Mouse (Mus musculus) kidney, embryonic 14.5 days (tissue): ENCODE results near the gene Mlxipl. TPM values are rescaled to one million over a fixed set of nuclear protein-coding genes. Genes with fewer than 3 reads are reported as not detected.

Experiments
- ATAC-seq: fragments of 200-750 bp; cut with Nextera tagmentation; 2 replicates; pipeline ENCODE4 v1.8.0; 2017; ENCODE audit warnings: moderate number of reproducible peaks, mild to moderate bottlenecking, moderate TSS enrichment, moderate library complexity; ENCODE audit not compliant: low FRiP score, low TSS enrichment
- H3K27ac ChIP-seq: fragments of 300-500 bp; sonication (generic); 2 replicates; pipeline ENCODE4 v1.5.1; 2014; ENCODE audit warnings: low read depth, mild to moderate bottlenecking, low read length, moderate library complexity, mixed read lengths
- H3K27me3 ChIP-seq: fragments of 300-500 bp; sonication (generic); 2 replicates; pipeline ENCODE4 v1.6.1; 2014; ENCODE audit warnings: mild to moderate bottlenecking, low read length; ENCODE audit not compliant: control insufficient read depth, insufficient read depth
- H3K36me3 ChIP-seq: fragments of 300-500 bp; sonication (generic); 2 replicates; pipeline ENCODE4 v1.6.1; 2014; ENCODE audit warnings: low read length, mixed read lengths; ENCODE audit not compliant: control insufficient read depth, insufficient read depth
- H3K4me1 ChIP-seq: fragments of 300-500 bp; sonication (generic); 2 replicates; pipeline ENCODE4 v1.6.1; 2014; ENCODE audit warnings: low read length, mixed read lengths; ENCODE audit not compliant: control insufficient read depth, insufficient read depth
- H3K4me2 ChIP-seq: fragments of 300-500 bp; sonication (generic); replicated peaks from 2 replicates; pipeline ENCODE4 v1.6.1; 2014; ENCODE audit warnings: low read depth, mild to moderate bottlenecking, low read length
- H3K4me3 ChIP-seq: fragments of 300-500 bp; sonication (generic); 2 replicates; pipeline ENCODE4 v1.5.1; 2014; ENCODE audit warnings: mild to moderate bottlenecking, low read length
- H3K9ac ChIP-seq: fragments of 300-500 bp; sonication (generic); 2 replicates; pipeline ENCODE4 v1.6.1; 2014; ENCODE audit warnings: low read depth, mild to moderate bottlenecking, low read length, moderate library complexity
- H3K9me3 ChIP-seq: fragments of 300-500 bp; sonication (generic); 2 replicates; pipeline ENCODE4 v1.6.1; 2016; ENCODE audit warnings: low read length; ENCODE audit not compliant: control insufficient read depth
- WGBS: fragments of 180-500 bp; shearing (Covaris S2); extraction: QIAGEN DNeasy Blood & Tissue Kit; methylation state at CpG from one replicate; pipeline ENCODE4 v1.1.7; 2014; 5-methylcytosine and 5-hydroxymethylcytosine counted together
- polyA plus RNA-seq: library from polyadenylated mRNA; unstranded; fragments of >200 nt; fragmentation: Nextera tagmentation; extraction: Ambion mirVana; gene quantifications from 2 replicates; pipeline ENCODE4 v1.2.1, GENCODE M21; 2014

Gene Mlxipl
- polyA plus RNA-seq, 1 experiment from 2014 or later, result 6.4 TPM

DNA sequence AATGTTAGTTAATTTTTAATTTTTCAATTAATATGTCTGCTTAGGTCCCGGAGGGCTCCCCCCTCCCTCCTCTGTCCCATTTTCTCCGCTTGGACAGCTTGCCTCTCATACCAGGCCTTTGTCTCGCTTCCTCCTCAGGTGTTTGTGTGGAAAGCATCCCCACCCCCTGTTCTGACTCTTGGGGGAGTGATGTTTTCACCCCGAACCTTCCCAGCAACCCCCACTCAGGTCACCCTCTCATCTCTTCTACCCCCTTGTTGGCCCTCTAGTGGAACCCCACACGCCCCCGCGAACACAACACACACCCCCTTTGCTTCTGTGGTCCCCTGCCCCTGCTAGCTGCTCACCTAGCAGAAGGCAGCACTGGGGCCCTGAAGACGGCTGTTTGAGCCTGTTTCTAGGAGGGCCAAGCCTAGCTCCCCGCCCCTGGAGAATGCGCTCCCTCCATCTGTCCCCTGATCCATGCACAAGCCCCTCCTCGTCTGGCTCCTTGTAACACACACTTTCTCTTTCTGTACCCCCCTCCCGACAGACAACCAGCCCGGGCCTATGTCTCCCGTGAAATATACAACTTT is 12.7 kb upstream of the Mlxipl start:
- H3K4me3 ChIP-seq, result peak overlapping the region; percentile 95
- ATAC-seq, result peak; percentile 24
- H3K36me3 ChIP-seq, result peaks cover 5% of the 10 kb centered on the region; the same call in 1 of the 2 replicates
- peak overlapping the region; percentile 81 for H3K4me2 ChIP-seq
- no peaks in the 10 kb centered on the region for H3K9me3 ChIP-seq
- WGBS, result 17% methylated on average over 14 of the region's 14 CpGs
- peak overlapping the region; percentile 98 for H3K9ac ChIP-seq
- H3K27me3 ChIP-seq, result no peaks in the 10 kb centered on the region
- H3K27ac ChIP-seq, result peak overlapping the region; percentile 86
- peaks cover 12% of the 10 kb centered on the region for H3K4me1 ChIP-seq

DNA sequence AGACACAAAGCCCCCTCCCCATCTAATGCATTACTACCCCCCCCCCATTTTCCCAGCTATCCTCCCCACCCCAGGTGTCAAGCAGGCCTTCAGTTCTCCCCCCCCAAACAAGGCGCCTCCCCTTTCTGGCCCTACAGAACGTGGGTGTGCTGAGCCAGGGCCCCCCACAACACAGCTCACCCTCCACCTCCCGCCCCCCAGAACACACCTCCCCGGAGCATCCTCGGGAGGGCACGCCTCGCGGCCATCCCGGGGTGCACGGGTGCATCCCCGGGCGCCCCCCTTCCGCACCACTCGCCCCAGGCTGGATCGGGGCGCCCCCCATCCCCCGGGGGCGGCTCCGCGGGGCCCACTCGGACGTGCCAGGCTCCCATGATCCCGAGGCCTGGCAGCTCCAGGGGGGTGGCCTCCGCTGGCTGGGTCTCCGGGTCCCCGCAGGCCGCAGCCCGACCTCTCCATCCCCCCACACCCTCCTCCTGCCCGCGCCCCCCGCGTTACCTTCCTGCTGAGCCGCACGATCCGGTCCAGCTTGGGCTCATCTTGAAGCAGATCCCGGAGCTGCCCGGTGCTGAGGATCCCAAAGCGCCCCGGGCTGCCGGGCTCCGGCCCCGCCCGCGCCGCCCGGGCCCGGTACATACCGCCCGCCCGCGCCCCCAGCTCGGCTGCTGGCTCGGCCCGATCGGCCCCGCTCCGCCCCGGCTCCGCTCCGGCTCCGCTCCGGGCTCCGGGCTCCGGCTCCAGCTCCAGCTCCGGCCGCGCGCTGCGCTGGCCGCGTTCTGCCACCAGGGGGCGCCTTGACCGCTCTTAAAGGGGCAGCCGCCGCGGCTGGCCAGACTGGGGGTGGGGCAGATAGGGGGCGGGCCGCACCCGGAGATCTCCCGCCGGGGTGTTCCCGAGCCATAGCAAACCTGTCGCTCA is 11.9 kb upstream of the Mlxipl start, which contains the start of gene Vps37d:
Gene Vps37d, minus strand, starts transcription at position 703 of the 918 bp plus-strand sequence.
- ATAC-seq, result peak; percentile 87
- peak within 1 kb of the TSS; percentile 86 for H3K27ac ChIP-seq

DNA sequence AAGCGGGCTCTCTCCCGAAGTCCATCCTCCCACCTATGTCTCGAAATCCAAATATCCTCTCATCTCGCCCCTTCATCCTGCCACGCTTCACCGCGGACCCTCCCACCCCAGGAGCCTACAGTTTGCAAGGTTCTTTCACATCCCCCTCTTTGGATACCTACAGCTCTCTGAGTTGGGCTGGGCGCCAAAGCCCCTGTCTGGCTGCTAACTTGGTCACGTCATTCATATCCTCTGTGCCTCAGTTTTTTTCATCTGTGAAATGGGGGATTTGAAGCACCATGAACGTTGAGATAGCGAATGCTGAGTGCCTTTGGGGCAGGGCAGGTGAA is 11.2 kb upstream of the Mlxipl start:
- H3K9me3 ChIP-seq, result no peaks in the 10 kb centered on the region
- H3K27ac ChIP-seq, result no peak overlapping the region
- H3K4me1 ChIP-seq, result peaks cover 9% of the 10 kb centered on the region
- no peak for ATAC-seq
- H3K4me3 ChIP-seq, result peak overlapping the region; percentile 95
- H3K9ac ChIP-seq, result peak overlapping the region; percentile 98
- no peaks in the 10 kb centered on the region for H3K27me3 ChIP-seq
- H3K4me2 ChIP-seq, result peak overlapping the region; percentile 81
- peaks cover 2% of the 10 kb centered on the region; the same call in 1 of the 2 replicates for H3K36me3 ChIP-seq
- 1% methylated on average over 11 of the region's 11 CpGs for WGBS

More for the DNA sequence above, 11.9 kb upstream of the Mlxipl start, which contains the start of gene Vps37d:
- Histone ChIP-seq H3K4me2 (peak within 1 kb of the TSS; percentile 81), H3K36me3 (peaks cover 2% of the 10 kb centered on the region; the same call in 1 of the 2 replicates), H3K4me3 (peak within 1 kb of the TSS; percentile 95), H3K9ac (peak within 1 kb of the TSS; percentile 98), H3K27me3 (no peaks in the 10 kb centered on the region), H3K9me3 (no peaks in the 10 kb centered on the region), H3K4me1 (peaks cover 12% of the 10 kb centered on the region)
- under 1% methylated on average over 63 of the region's 83 CpGs for WGBS

DNA sequence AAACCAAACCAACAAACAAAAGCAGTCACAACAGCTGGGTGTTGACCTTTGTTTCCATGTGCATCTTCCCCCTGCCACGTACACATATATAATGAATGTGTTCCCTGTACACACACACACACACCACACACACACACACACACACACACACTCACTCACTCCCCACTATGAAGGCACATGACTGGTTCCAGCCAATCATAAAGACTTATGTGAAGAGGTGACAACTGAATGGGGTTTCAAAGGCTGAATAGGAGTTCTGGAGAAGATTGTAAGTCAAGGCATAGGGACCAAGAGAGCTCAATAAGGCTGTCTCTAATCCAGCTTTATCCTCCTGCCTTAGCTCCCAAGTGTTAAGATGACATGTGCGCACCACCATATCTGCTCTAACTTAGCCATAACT is 10.1 kb upstream of the Mlxipl start:
- no peaks in the 10 kb centered on the region for H3K27me3 ChIP-seq
- 98% methylated on average over 2 of the region's 2 CpGs for WGBS
- no peak overlapping the region for H3K4me2 ChIP-seq
- no peak overlapping the region for H3K9ac ChIP-seq
- peaks cover 2% of the 10 kb centered on the region; the same call in 1 of the 2 replicates for H3K36me3 ChIP-seq
- no peak overlapping the region for H3K4me3 ChIP-seq
- H3K27ac ChIP-seq, result no peak overlapping the region
- ATAC-seq, result no peak
- no peaks in the 10 kb centered on the region for H3K9me3 ChIP-seq
- H3K4me1 ChIP-seq, result 0 out of 2 replicates have a peak, but pooled peaks cover 4% of the 10 kb centered on the region

GRCm38 (mm10) chr5:135080539-135080938 is 9.2 kb upstream of the Mlxipl start:
- no peaks in the 10 kb centered on the region for H3K27me3 ChIP-seq
- H3K36me3 ChIP-seq, result no peaks in the 10 kb centered on the region
- no peak overlapping the region for H3K9ac ChIP-seq
- H3K4me3 ChIP-seq, result no peak overlapping the region
- ATAC-seq, result no peak
- no peak overlapping the region for H3K4me2 ChIP-seq
- 0 out of 2 replicates have a peak, but pooled peaks cover 4% of the 10 kb centered on the region for H3K4me1 ChIP-seq
- H3K27ac ChIP-seq, result no peak overlapping the region
- 86% methylated on average over 5 of the region's 5 CpGs for WGBS
- no peaks in the 10 kb centered on the region for H3K9me3 ChIP-seq

DNA sequence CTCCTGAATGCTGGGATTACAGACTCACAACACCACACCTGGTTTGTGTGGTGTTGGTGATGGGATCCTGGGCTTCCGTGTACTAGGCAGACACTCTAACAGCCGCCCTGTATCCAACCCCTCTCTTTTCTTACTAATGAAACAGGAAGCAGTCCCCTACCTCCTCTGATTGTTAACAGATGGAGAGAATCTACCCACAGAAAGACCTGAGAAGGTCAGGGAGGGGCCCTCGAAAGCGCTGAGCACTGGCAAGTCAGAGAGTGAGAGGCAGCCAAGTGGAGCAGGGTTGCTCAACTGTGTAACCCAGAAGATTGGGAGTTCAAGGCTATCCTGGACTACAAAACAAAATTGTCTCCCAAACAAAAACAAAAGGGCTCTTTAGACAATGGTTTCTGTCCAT is 2.8 kb upstream of the Mlxipl start:
- Histone ChIP-seq H3K27me3 (peaks cover 30% of the 10 kb centered on the region), H3K4me3 (no peak overlapping the region), H3K4me1 (peaks cover 4% of the 10 kb centered on the region; the same call in 1 of the 2 replicates), H3K27ac (no peak overlapping the region), H3K9ac (no peak overlapping the region), H3K9me3 (no peaks in the 10 kb centered on the region), H3K36me3 (no peaks in the 10 kb centered on the region), H3K4me2 (no peak overlapping the region)
- 29% methylated on average over 4 of the region's 4 CpGs for whole genome bisulfite sequencing
- no peak for ATAC-seq

- no peak for ATAC-seq
- H3K4me3 ChIP-seq, result no peak overlapping the region
- H3K4me1 ChIP-seq, result no peaks in the 10 kb centered on the region
- no peak overlapping the region for H3K27ac ChIP-seq
- peaks cover 5% of the 10 kb centered on the region; the same call in 1 of the 2 replicates for H3K27me3 ChIP-seq
- WGBS, result 62% methylated on average over 1 of the region's 1 CpGs
- no peaks in the 10 kb centered on the region for H3K36me3 ChIP-seq
- no peak overlapping the region for H3K9ac ChIP-seq
- H3K9me3 ChIP-seq, result no peaks in the 10 kb centered on the region
- H3K4me2 ChIP-seq, result no peak overlapping the region
Observed at GRCm38 (mm10) chr5:135100981-135101380, 11.3 kb downstream of the Mlxipl start.

DNA sequence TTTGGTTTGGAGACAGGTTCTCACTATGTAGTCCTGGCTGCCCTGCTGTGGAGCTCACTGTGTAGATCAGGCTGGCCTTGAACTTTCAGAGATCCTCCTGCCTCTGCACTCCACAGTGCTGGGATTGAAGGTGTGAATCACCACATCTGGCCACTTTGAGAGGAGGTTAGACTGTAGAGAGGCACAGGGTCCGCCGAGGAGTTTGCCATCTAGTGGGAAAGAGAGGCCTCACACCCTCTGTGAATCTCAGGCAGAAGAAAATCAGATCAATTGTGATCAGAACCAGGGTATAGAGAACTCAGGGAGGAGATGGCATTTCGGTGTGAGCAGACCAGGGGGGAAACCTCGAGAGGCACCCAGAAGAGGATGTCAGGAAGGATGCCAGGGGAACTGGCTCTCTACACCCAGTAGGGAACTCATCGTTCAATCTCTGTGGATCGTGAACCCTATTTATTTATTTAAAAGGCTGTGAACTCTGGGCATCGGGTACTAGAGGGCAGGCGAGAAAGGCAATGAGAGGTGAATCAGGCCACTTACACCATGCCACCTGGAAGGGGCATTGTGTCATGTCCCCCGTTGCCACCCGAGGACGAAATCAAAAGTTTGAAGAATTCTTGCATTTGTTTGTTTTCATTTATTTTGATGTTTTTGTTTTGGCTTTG is 14.4 kb downstream of the Mlxipl start:
- H3K9me3 ChIP-seq, result no peaks in the 10 kb centered on the region
- no peaks in the 10 kb centered on the region for H3K36me3 ChIP-seq
- no peak for ATAC-seq
- H3K27me3 ChIP-seq, result peaks cover 26% of the 10 kb centered on the region
- no peak overlapping the region for H3K27ac ChIP-seq
- no peak overlapping the region for H3K9ac ChIP-seq
- H3K4me1 ChIP-seq, result no peaks in the 10 kb centered on the region
- WGBS, result 68% methylated on average over 11 of the region's 11 CpGs
- H3K4me3 ChIP-seq, result no peak overlapping the region
- H3K4me2 ChIP-seq, result no peak overlapping the region
